Mouse (Mus musculus) layer of hippocampus, adult 2 months (tissue): ENCODE measurements at regions not wholly inside any gene's neighbourhood (a gene's known extent, or its start where the extent isn't known, plus 50 kb on each side); places are given as distances from the start of the nearest gene placed in this dataset.

Experiments used
- DNase-seq, 2 experiments: peaks; one replicate each; pipeline ENCODE4 v3.0.0; 2022; ENCODE audit warnings: low spot score in 2 of 2
- H3K27ac ChIP-seq: fragments of 200-600 bp; 2 replicates; pipeline ENCODE4 v1.8.1; 2022
- H3K4me3 ChIP-seq: fragments of 200-600 bp; 2 replicates; pipeline ENCODE4 v1.8.1; 2022; ENCODE audit warnings: mild to moderate bottlenecking
- CTCF ChIP-seq: fragments of 200-600 bp; conservative IDR thresholded peaks from 2 replicates; pipeline ENCODE4 v1.8.1; 2022; ENCODE audit warnings: antibody characterized with exemption, mild to moderate bottlenecking, moderate library complexity

- TF ChIP-seq CTCF: no peak
- no peak overlapping the region for H3K4me3 ChIP-seq
- DNase-seq: no peak
- H3K27ac ChIP-seq: no peak overlapping the region
Observed at GRCm38 (mm10) chr6:117604834-117605233, 236.1 kb upstream of the Zfp637 start.

- DNase-seq: no peak
- H3K27ac ChIP-seq: no peak overlapping the region
- TF ChIP-seq CTCF: no peak
- H3K4me3 ChIP-seq: no peak overlapping the region
Observed at GRCm38 (mm10) chr6:117605685-117606084, 235.3 kb upstream of the Zfp637 start.

- no peak for DNase-seq
- H3K4me3 ChIP-seq: no peak overlapping the region
- no peak for TF ChIP-seq CTCF
- no peak overlapping the region for H3K27ac ChIP-seq
Observed at GRCm38 (mm10) chr6:117606211-117606610, 234.8 kb upstream of the Zfp637 start.

- no peak for DNase-seq
- no peak overlapping the region for H3K4me3 ChIP-seq
- H3K27ac ChIP-seq: no peak overlapping the region
- TF ChIP-seq CTCF: no peak
Observed at GRCm38 (mm10) chr6:117607023-117607422, 234.0 kb upstream of the Zfp637 start.

GRCm38 (mm10) chr6:117609476-117610404 is 231.2 kb upstream of the Zfp637 start:
- DNase-seq: no peak
- H3K27ac ChIP-seq: no peak overlapping the region
- no peak for TF ChIP-seq CTCF
- no peak overlapping the region for H3K4me3 ChIP-seq

GRCm38 (mm10) chr6:117611281-117611680 is 229.7 kb upstream of the Zfp637 start:
- no peak overlapping the region for H3K27ac ChIP-seq
- no peak overlapping the region for H3K4me3 ChIP-seq
- no peak for TF ChIP-seq CTCF
- no peak for DNase-seq

- no peak for TF ChIP-seq CTCF
- no peak for DNase-seq
- Histone ChIP-seq H3K27ac (no peak overlapping the region), H3K4me3 (no peak overlapping the region)
Observed at GRCm38 (mm10) chr6:117611965-117612364, 229.0 kb upstream of the Zfp637 start.

- Histone ChIP-seq H3K4me3 (no peak overlapping the region), H3K27ac (no peak overlapping the region)
- no peak for TF ChIP-seq CTCF
- DNase-seq: no peak
Observed at GRCm38 (mm10) chr6:117612421-117612820, 228.6 kb upstream of the Zfp637 start.

- peak overlapping the region; percentile 24; the same call in 1 of the 2 replicates for H3K27ac ChIP-seq
- H3K4me3 ChIP-seq: no peak overlapping the region
- TF ChIP-seq CTCF: no peak
- DNase-seq: peak; percentile 11 to 32
Observed at GRCm38 (mm10) chr6:117613656-117614350, 227.2 kb upstream of the Zfp637 start.

- no peak for DNase-seq
- no peak for TF ChIP-seq CTCF
- Histone ChIP-seq H3K27ac (peak overlapping the region; percentile 24; the same call in 1 of the 2 replicates), H3K4me3 (no peak overlapping the region)
Observed at GRCm38 (mm10) chr6:117614386-117614785, 226.6 kb upstream of the Zfp637 start.

- no peak for DNase-seq
- H3K4me3 ChIP-seq: no peak overlapping the region
- TF ChIP-seq CTCF: no peak
- H3K27ac ChIP-seq: no peak overlapping the region
Observed at GRCm38 (mm10) chr6:117617168-117617567, 223.8 kb upstream of the Zfp637 start.

GRCm38 (mm10) chr6:117617951-117618350 is 223.0 kb upstream of the Zfp637 start:
- no peak overlapping the region for H3K27ac ChIP-seq
- no peak for DNase-seq
- no peak for TF ChIP-seq CTCF
- no peak overlapping the region for H3K4me3 ChIP-seq

GRCm38 (mm10) chr6:117619606-117620005 is 221.4 kb upstream of the Zfp637 start:
- no peak for DNase-seq
- Histone ChIP-seq H3K27ac (no peak overlapping the region), H3K4me3 (no peak overlapping the region)
- TF ChIP-seq CTCF: no peak
